Mouse (Mus musculus): ENCODE measurements around the gene Tcf15. TPM values are rescaled to one million over a fixed set of nuclear protein-coding genes. Genes with fewer than 3 reads are reported as not detected.

The Tcf15 gene
- total RNA-seq, 2 experiments from 2014 or later, result 1.6 to 2.4 TPM

- no peak overlapping the region for H3K27ac ChIP-seq
- no peak overlapping the region for H3K4me3 ChIP-seq
- no peak for DNase-seq (ENCODE audit: extremely low spot score in 1 of 2, low spot score in 2 of 2)
- intact Hi-C loops (cut with DNase I), result no loop called here
- TF ChIP-seq CTCF (IDR thresholded peaks at IDR 0.05), result no peak
Observed at GRCm38 (mm10) chr2:152128597-152128996, 14.8 kb upstream of the Tcf15 start.

GRCm38 (mm10) chr2:152129778-152130177 is 13.6 kb upstream of the Tcf15 start:
- intact Hi-C loops (cut with DNase I), result loop anchor here (1.0 kb wide), 1 partner anchor 27 kb away; no protein-coding TSS in a partner anchor
- Histone ChIP-seq H3K27ac (peak overlapping the region; percentile 66), H3K4me3 (no peak overlapping the region)
- DNase-seq (ENCODE audit: extremely low spot score in 1 of 2, low spot score in 2 of 2), result no peak
- TF ChIP-seq CTCF (IDR thresholded peaks at IDR 0.05), result no peak

GRCm38 (mm10) chr2:152132016-152132415 is 11.3 kb upstream of the Tcf15 start:
- TF ChIP-seq CTCF (IDR thresholded peaks at IDR 0.05), result no peak
- no peak for DNase-seq (ENCODE audit: extremely low spot score in 1 of 2, low spot score in 2 of 2)
- intact Hi-C loops (cut with DNase I), result no loop called here
- Histone ChIP-seq H3K4me3 (no peak overlapping the region), H3K27ac (no peak overlapping the region)

- no peak for TF ChIP-seq CTCF (IDR thresholded peaks at IDR 0.05)
- intact Hi-C loops (cut with DNase I), result no loop called here
- DNase-seq (ENCODE audit: extremely low spot score in 1 of 2, low spot score in 2 of 2), result no peak
- Histone ChIP-seq H3K4me3 (no peak overlapping the region), H3K27ac (no peak overlapping the region)
Observed at GRCm38 (mm10) chr2:152132691-152133090, 10.7 kb upstream of the Tcf15 start.

GRCm38 (mm10) chr2:152139191-152139987 is 4.0 kb upstream of the Tcf15 start:
- intact Hi-C loops (cut with DNase I), result no loop called here
- no peak for TF ChIP-seq CTCF (IDR thresholded peaks at IDR 0.05)
- no peak overlapping the region for H3K27ac ChIP-seq
- DNase-seq (ENCODE audit: extremely low spot score in 1 of 2, low spot score in 2 of 2), result no peak
- no peak overlapping the region for H3K4me3 ChIP-seq

GRCm38 (mm10) chr2:152140941-152141340 is 2.4 kb upstream of the Tcf15 start:
- DNase-seq (ENCODE audit: extremely low spot score in 1 of 2, low spot score in 2 of 2), result no peak
- TF ChIP-seq CTCF (IDR thresholded peaks at IDR 0.05), result no peak
- H3K27ac ChIP-seq, result no peak overlapping the region
- intact Hi-C loops (cut with DNase I), result no loop called here
- H3K4me3 ChIP-seq, result no peak overlapping the region

- DNase-seq (ENCODE audit: extremely low spot score in 1 of 2, low spot score in 2 of 2), result no peak
- intact Hi-C loops (cut with DNase I), result no loop called here
- no peak overlapping the region for H3K27ac ChIP-seq
- H3K4me3 ChIP-seq, result no peak overlapping the region
- no peak for TF ChIP-seq CTCF (IDR thresholded peaks at IDR 0.05)
Observed at GRCm38 (mm10) chr2:152141491-152141890, 1.9 kb upstream of the Tcf15 start.

- intact Hi-C loops (cut with DNase I), result no loop called here
Observed at GRCm38 (mm10) chr2:152142046-152142445, 1.3 kb upstream of the Tcf15 start.

GRCm38 (mm10) chr2:152142571-152142970 is 790 bp upstream of the Tcf15 start:
- Histone ChIP-seq H3K27ac (no peak overlapping the region), H3K4me3 (no peak overlapping the region)
- intact Hi-C loops (cut with DNase I), result no loop called here
- no peak for DNase-seq (ENCODE audit: extremely low spot score in 1 of 2, low spot score in 2 of 2)
- no peak for TF ChIP-seq CTCF (IDR thresholded peaks at IDR 0.05)

More at GRCm38 (mm10) chr2:152142046-152142445, 1.3 kb upstream of the Tcf15 start:
- no peak for DNase-seq (ENCODE audit: extremely low spot score in 1 of 2, low spot score in 2 of 2)
- H3K4me3 ChIP-seq, result 0 out of 2 replicates have a peak overlapping the region, but pooled peaks have one; percentile 16
- TF ChIP-seq CTCF (IDR thresholded peaks at IDR 0.05), result no peak
- no peak overlapping the region for H3K27ac ChIP-seq

GRCm38 (mm10) chr2:152144158-152144450 is 743 bp downstream of the Tcf15 start:
- TF ChIP-seq CTCF (IDR thresholded peaks at IDR 0.05), result no peak
- H3K4me3 ChIP-seq, result peak overlapping the region; percentile 45
- intact Hi-C loops (cut with DNase I), result no loop called here
- no peak for DNase-seq (ENCODE audit: extremely low spot score in 1 of 2, low spot score in 2 of 2)
- H3K27ac ChIP-seq, result no peak overlapping the region

- intact Hi-C loops (cut with DNase I), result no loop called here
- Histone ChIP-seq H3K4me3 (no peak overlapping the region), H3K27ac (no peak overlapping the region)
- TF ChIP-seq CTCF (IDR thresholded peaks at IDR 0.05), result no peak
- no peak for DNase-seq (ENCODE audit: extremely low spot score in 1 of 2, low spot score in 2 of 2)
Observed at GRCm38 (mm10) chr2:152144501-152144900, 1.1 kb downstream of the Tcf15 start.

- intact Hi-C loops (cut with DNase I), result no loop called here
- Histone ChIP-seq H3K27ac (no peak overlapping the region), H3K4me3 (no peak overlapping the region)
- no peak for DNase-seq (ENCODE audit: extremely low spot score in 1 of 2, low spot score in 2 of 2)
- TF ChIP-seq CTCF (IDR thresholded peaks at IDR 0.05), result no peak
Observed at GRCm38 (mm10) chr2:152145711-152146110, 2.4 kb downstream of the Tcf15 start.

- no peak for TF ChIP-seq CTCF (IDR thresholded peaks at IDR 0.05)
- no peak for DNase-seq (ENCODE audit: extremely low spot score in 1 of 2, low spot score in 2 of 2)
- Histone ChIP-seq H3K27ac (no peak overlapping the region), H3K4me3 (no peak overlapping the region)
- intact Hi-C loops (cut with DNase I), result no loop called here
Observed at GRCm38 (mm10) chr2:152147079-152147478, 3.7 kb downstream of the Tcf15 start.

Data from left cerebral cortex, adult 2 months (tissue).